Mouse (Mus musculus): ENCODE results near the gene Hoxc5. TPM values are rescaled to one million over a fixed set of nuclear protein-coding genes. Genes with fewer than 3 reads are reported as not detected.

The Hoxc5 gene
- total and polyA plus RNA-seq, 2 experiments from 2014 or later, result 0.15 TPM; not detected in 1

DNA sequence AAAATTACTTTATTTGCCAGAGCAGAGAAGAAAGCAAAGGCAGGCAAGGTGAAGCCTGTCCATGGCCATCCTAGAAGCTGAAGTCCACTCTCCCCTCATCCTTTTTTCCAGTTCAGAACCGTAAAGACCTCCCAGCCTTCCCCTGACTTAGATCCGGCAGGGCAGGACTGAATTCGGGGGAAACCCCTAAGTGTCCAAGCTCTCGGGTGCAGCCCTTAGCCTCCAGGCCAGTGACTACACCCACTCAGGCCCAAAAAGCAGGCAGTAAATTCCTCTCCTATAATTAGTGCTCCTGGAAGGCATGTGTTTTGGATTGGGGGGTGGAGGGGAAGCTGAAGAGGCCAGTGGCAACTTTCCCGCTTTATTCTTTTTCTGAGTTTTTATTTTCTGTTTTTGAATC is 38.6 kb downstream of the Hoxc5 start:
- Histone ChIP-seq H3K4me3 (ENCODE audit: low read depth, low read length) (no peak overlapping the region), H3K9ac (replicated peaks; ENCODE audit: low read depth, low read length) (no peak overlapping the region), H3K36me3 (replicated peaks; ENCODE audit: control insufficient read depth, insufficient read depth, low read length) (no peaks in the 10 kb centered on the region), H3K27ac (ENCODE audit: low read depth) (no peak overlapping the region), H3K27me3 (ENCODE audit: control insufficient read depth, insufficient read depth, low read length) (peaks cover 98% of the 10 kb centered on the region), H3K4me2 (ENCODE audit: low read depth, low read length) (no peak overlapping the region), H3K9me3 (replicated peaks; ENCODE audit: control insufficient read depth, low read length) (no peaks in the 10 kb centered on the region), H3K4me1 (ENCODE audit: control insufficient read depth, insufficient read depth) (peaks cover 11% of the 10 kb centered on the region)
- TF ChIP-seq EP300 (IDR thresholded peaks at IDR 0.05; ENCODE audit: low read depth) (no peak), CTCF (IDR thresholded peaks at IDR 0.05; ENCODE audit: low read depth) (no peak)
- no peak for DNase-seq (ENCODE audit: low spot score)
- 12% methylated on average over 5 of the region's 5 CpGs for WGBS
- ATAC-seq (ENCODE audit: insufficient read depth, low read depth), result no peak

DNA sequence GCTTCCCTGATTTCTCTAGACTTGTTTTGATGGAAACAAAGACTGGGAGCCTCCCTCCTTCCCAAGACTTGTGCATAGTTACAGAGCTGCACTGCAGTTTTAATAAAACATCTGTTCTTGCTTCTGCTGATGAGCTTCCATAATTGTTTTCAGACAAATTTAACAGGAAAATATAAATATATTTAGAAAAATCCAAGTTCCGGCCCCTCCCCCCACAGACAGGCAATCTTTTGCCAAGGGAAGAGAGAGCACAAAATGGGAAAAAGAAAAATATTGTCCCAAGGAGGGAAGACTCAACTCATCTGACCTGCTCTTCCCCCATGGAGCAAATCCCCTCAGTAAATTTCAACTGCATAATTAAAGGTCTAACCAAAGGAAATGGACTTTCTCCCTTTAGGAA is 39.1 kb downstream of the Hoxc5 start:
- no peak overlapping the region for H3K27ac ChIP-seq (ENCODE audit: low read depth)
- peaks cover 5% of the 10 kb centered on the region for H3K4me1 ChIP-seq (ENCODE audit: control insufficient read depth, insufficient read depth)
- DNase-seq (ENCODE audit: low spot score) (no peak), ATAC-seq (ENCODE audit: insufficient read depth, low read depth) (no peak)
- 6% methylated on average over 1 of the region's 1 CpGs for WGBS
- no peak overlapping the region for H3K4me2 ChIP-seq (ENCODE audit: low read depth, low read length)
- TF ChIP-seq EP300 (IDR thresholded peaks at IDR 0.05; ENCODE audit: low read depth) (no peak), CTCF (IDR thresholded peaks at IDR 0.05; ENCODE audit: low read depth) (no peak)
- H3K9ac ChIP-seq (replicated peaks; ENCODE audit: low read depth, low read length), result no peak overlapping the region
- peaks cover 99% of the 10 kb centered on the region for H3K27me3 ChIP-seq (ENCODE audit: control insufficient read depth, insufficient read depth, low read length)
- no peak overlapping the region for H3K4me3 ChIP-seq (ENCODE audit: low read depth, low read length)
- no peaks in the 10 kb centered on the region for H3K36me3 ChIP-seq (replicated peaks; ENCODE audit: control insufficient read depth, insufficient read depth, low read length)
- H3K9me3 ChIP-seq (replicated peaks; ENCODE audit: control insufficient read depth, low read length), result no peaks in the 10 kb centered on the region

DNA sequence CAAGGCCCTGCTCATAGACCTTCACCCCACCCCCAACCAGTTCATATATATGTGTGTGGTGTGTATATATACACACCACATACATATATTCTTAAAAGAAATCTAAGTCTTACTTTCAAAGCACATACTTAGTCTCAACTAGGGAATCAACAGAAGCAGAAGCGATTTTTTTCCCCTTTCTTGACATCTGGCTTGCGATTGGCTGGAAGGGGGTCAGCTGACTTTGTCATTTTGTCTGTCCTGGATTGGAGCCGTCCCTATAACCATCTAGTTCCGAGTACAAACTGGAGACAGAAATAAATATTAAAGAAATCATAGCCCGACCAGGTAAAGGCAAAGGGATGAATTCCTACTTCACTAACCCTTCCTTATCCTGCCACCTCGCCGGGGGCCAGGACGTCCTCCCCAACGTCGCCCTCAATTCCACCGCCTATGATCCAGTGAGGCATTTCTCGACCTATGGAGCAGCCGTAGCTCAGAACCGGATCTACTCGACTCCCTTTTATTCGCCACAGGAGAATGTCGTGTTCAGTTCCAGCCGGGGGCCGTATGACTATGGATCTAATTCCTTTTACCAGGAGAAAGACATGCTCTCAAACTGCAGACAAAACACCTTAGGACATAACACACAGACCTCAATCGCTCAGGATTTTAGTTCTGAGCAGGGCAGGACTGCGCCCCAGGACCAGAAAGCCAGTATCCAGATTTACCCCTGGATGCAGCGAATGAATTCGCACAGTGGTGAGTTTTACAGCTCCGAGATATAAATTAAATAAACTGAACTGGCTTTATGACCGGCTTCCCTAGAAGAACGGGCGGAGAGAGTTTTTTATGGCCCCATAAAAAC is 42.2 kb downstream of the Hoxc5 start:
- no peak overlapping the region for H3K4me2 ChIP-seq (ENCODE audit: low read depth, low read length)
- no peaks in the 10 kb centered on the region for H3K9me3 ChIP-seq (replicated peaks; ENCODE audit: control insufficient read depth, low read length)
- no peak overlapping the region for H3K4me3 ChIP-seq (ENCODE audit: low read depth, low read length)
- 2% methylated on average over 27 of the region's 27 CpGs for WGBS
- H3K27ac ChIP-seq (ENCODE audit: low read depth), result no peak overlapping the region
- H3K9ac ChIP-seq (replicated peaks; ENCODE audit: low read depth, low read length), result no peak overlapping the region
- no peak for DNase-seq (ENCODE audit: low spot score)
- no peaks in the 10 kb centered on the region for H3K4me1 ChIP-seq (ENCODE audit: control insufficient read depth, insufficient read depth)
- H3K27me3 ChIP-seq (ENCODE audit: control insufficient read depth, insufficient read depth, low read length), result peaks cover 99% of the 10 kb centered on the region
- TF ChIP-seq CTCF (IDR thresholded peaks at IDR 0.05; ENCODE audit: low read depth) (no peak), EP300 (IDR thresholded peaks at IDR 0.05; ENCODE audit: low read depth) (no peak)
- ATAC-seq (ENCODE audit: insufficient read depth, low read depth), result no peak
- H3K36me3 ChIP-seq (replicated peaks; ENCODE audit: control insufficient read depth, insufficient read depth, low read length), result no peaks in the 10 kb centered on the region

- WGBS, result 4% methylated on average over 31 of the region's 31 CpGs
- no peak overlapping the region for H3K4me2 ChIP-seq (ENCODE audit: low read depth, low read length)
Observed at GRCm38 (mm10) chr15:103010112-103010846, 43.0 kb downstream of the Hoxc5 start.

DNA sequence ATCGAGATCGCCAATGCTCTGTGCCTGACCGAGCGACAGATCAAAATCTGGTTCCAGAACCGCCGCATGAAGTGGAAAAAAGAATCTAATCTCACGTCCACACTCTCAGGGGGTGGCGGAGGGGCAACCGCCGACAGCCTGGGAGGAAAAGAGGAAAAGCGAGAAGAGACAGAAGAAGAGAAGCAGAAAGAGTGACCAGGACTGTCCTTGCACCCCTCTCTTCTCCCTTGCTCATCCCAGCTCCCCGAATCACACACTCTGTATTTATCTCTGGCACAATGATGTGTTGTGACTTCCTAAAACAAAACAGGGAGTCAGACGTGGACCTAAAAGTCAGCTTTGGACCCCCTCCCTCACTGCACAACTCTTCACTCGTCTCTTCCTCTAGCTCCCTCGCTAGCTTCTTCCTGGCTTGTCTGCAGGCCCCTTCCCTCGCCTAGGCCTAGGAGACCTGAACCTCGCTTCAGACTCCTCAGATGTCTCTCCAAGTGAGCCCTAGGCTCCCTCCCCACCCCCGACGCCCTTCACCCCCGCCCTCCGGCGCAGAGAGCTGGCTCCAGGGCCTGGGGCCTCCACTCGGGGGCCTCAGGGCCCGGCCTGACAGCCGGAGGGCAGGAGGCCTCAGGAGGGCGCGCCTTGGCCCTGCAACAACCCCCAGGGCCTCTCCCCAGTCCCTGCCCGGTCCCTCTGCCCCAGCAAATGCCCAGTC is 43.8 kb downstream of the Hoxc5 start:
- WGBS, result 3% methylated on average over 28 of the region's 28 CpGs
- H3K36me3 ChIP-seq (replicated peaks; ENCODE audit: control insufficient read depth, insufficient read depth, low read length), result no peaks in the 10 kb centered on the region
- H3K4me3 ChIP-seq (ENCODE audit: low read depth, low read length), result no peak overlapping the region
- no peak overlapping the region for H3K27ac ChIP-seq (ENCODE audit: low read depth)
- ATAC-seq (ENCODE audit: insufficient read depth, low read depth), result no peak
- TF ChIP-seq EP300 (IDR thresholded peaks at IDR 0.05; ENCODE audit: low read depth) (no peak), CTCF (IDR thresholded peaks at IDR 0.05; ENCODE audit: low read depth) (no peak)
- H3K9me3 ChIP-seq (replicated peaks; ENCODE audit: control insufficient read depth, low read length), result no peaks in the 10 kb centered on the region
- DNase-seq (ENCODE audit: low spot score), result no peak
- H3K4me2 ChIP-seq (ENCODE audit: low read depth, low read length), result no peak overlapping the region
- H3K4me1 ChIP-seq (ENCODE audit: control insufficient read depth, insufficient read depth), result no peaks in the 10 kb centered on the region
- H3K9ac ChIP-seq (replicated peaks; ENCODE audit: low read depth, low read length), result no peak overlapping the region
- peaks cover 99% of the 10 kb centered on the region for H3K27me3 ChIP-seq (ENCODE audit: control insufficient read depth, insufficient read depth, low read length)

More at GRCm38 (mm10) chr15:103010112-103010846, 43.0 kb downstream of the Hoxc5 start:
- H3K4me3 ChIP-seq (ENCODE audit: low read depth, low read length), result no peak overlapping the region
- no peak for DNase-seq (ENCODE audit: low spot score)
- H3K36me3 ChIP-seq (replicated peaks; ENCODE audit: control insufficient read depth, insufficient read depth, low read length), result no peaks in the 10 kb centered on the region
- no peak overlapping the region for H3K27ac ChIP-seq (ENCODE audit: low read depth)
- H3K27me3 ChIP-seq (ENCODE audit: control insufficient read depth, insufficient read depth, low read length), result peaks cover 99% of the 10 kb centered on the region
- no peak overlapping the region for H3K9ac ChIP-seq (replicated peaks; ENCODE audit: low read depth, low read length)
- TF ChIP-seq CTCF (IDR thresholded peaks at IDR 0.05; ENCODE audit: low read depth) (no peak), EP300 (IDR thresholded peaks at IDR 0.05; ENCODE audit: low read depth) (no peak)
- no peak for ATAC-seq (ENCODE audit: insufficient read depth, low read depth)
- no peaks in the 10 kb centered on the region for H3K9me3 ChIP-seq (replicated peaks; ENCODE audit: control insufficient read depth, low read length)
- H3K4me1 ChIP-seq (ENCODE audit: control insufficient read depth, insufficient read depth), result no peaks in the 10 kb centered on the region

Measured in heart, postnatal 0 days (tissue).